Mouse (Mus musculus): Measurements from ENCODE around the gene Slc17a7.

- TF ChIP-seq CTCF (IDR thresholded peaks at IDR 0.05; ENCODE audit: low read depth), result no peak
- no peak for TF ChIP-seq EP300 (optimal IDR thresholded peaks at IDR 0.05)
These were observed 11.6 kb downstream of the Slc17a7 start for GRCm38 (mm10) chr7:45175398-45175797.

All from stomach, postnatal 0 days (tissue).